Mouse (Mus musculus) liver, embryonic 14.5 days (tissue): ENCODE measurements around the gene Ap3s2. TPM values are rescaled to one million over a fixed set of nuclear protein-coding genes. Genes with fewer than 3 reads are reported as not detected.
A peak's percentile ranks its signal among the peaks of the same experiment; 100 is the strongest.

ENCODE experiments used
- ATAC-seq: fragments of 200-750 bp; cut with Nextera tagmentation; 2 replicates; pipeline ENCODE4 v1.8.0; 2017; ENCODE audit warnings: moderate number of reproducible peaks, mild to moderate bottlenecking, moderate library complexity; ENCODE audit not compliant: insufficient read depth
- DNase-seq, 3 experiments: peaks; one replicate each; pipeline ENCODE4 v3.0.0-alpha.2; 2012 to 2013; ENCODE audit warnings: low read depth in 3 of 3, low spot score in 3 of 3
- H3K27ac ChIP-seq: fragments of 300-500 bp; sonication (generic); 2 replicates; pipeline ENCODE4 v1.5.1; 2014; ENCODE audit warnings: moderate library complexity, mild to moderate bottlenecking, control low read depth, inconsistent platforms
- H3K27me3 ChIP-seq: fragments of 300-500 bp; sonication (generic); 2 replicates; pipeline ENCODE4 v1.6.1; 2014; ENCODE audit warnings: mild to moderate bottlenecking, low read length, moderate library complexity; ENCODE audit not compliant: control insufficient read depth, insufficient read depth
- H3K36me3 ChIP-seq: fragments of 300-500 bp; sonication (generic); replicated peaks from 2 replicates; pipeline ENCODE4 v1.6.1; 2014; ENCODE audit warnings: low read depth; ENCODE audit not compliant: control insufficient read depth, insufficient read depth
- H3K4me1 ChIP-seq, 2 experiments: fragments of 200-500 bp in 1 of 2; fragments of 300-500 bp in 1 of 2; sonication (generic) in 1 of 2; replicated peaks; 2 replicates each; pipeline ENCODE4 v1.6.1; 2012 to 2014; ENCODE audit warnings: antibody characterized with exemption in 1 of 2, inconsistent platforms in 1 of 2, low read length in 1 of 2; ENCODE audit not compliant: control insufficient read depth in 2 of 2, insufficient read depth in 2 of 2
- H3K4me2 ChIP-seq: fragments of 300-500 bp; sonication (generic); 2 replicates; pipeline ENCODE4 v1.6.1; 2014; ENCODE audit warnings: low read depth, mild to moderate bottlenecking, control low read depth, moderate library complexity
- H3K4me3 ChIP-seq, 2 experiments: fragments of 200-500 bp in 1 of 2; fragments of 300-500 bp in 1 of 2; sonication (generic) in 1 of 2; 2 replicates each; pipeline ENCODE4 v1.5.1; 2012 to 2014; ENCODE audit warnings: low read depth in 2 of 2, low read length in 2 of 2, mild to moderate bottlenecking in 2 of 2, control low read depth in 1 of 2, inconsistent platforms in 1 of 2, moderate library complexity in 1 of 2; ENCODE audit not compliant: insufficient read depth in 1 of 2
- H3K9ac ChIP-seq: fragments of 300-500 bp; sonication (generic); replicated peaks from 2 replicates; pipeline ENCODE4 v1.6.1; 2014; ENCODE audit warnings: mild to moderate bottlenecking, control low read depth, moderate library complexity
- H3K9me3 ChIP-seq: fragments of 300-500 bp; sonication (generic); 2 replicates; pipeline ENCODE4 v1.6.1; 2016; ENCODE audit warnings: low read length, mixed read lengths; ENCODE audit not compliant: control insufficient read depth
- CTCF ChIP-seq: IDR thresholded peaks from 2 replicates; pipeline ENCODE4 v1.5.1; 2016; ENCODE audit warnings: antibody characterized with exemption, low read depth, control low read depth
- EP300 ChIP-seq: IDR thresholded peaks from 2 replicates; pipeline ENCODE4 v1.6.1; 2016; ENCODE audit warnings: antibody characterized with exemption, low read depth
- WGBS: fragments of 180-500 bp; shearing (Covaris S2); extraction: QIAGEN DNeasy Blood & Tissue Kit; methylation state at CpG from one replicate; pipeline ENCODE4 v1.1.7; 2014; ENCODE audit not compliant: insufficient replicate concordance; 5-methylcytosine and 5-hydroxymethylcytosine counted together
- polyA plus RNA-seq, 2 experiments: library from polyadenylated mRNA; depleted of rRNA in 1 of 2; stranded (reverse) in 1 of 2; unstranded in 1 of 2; fragments of >200 nt; fragmentation: Nextera tagmentation in 1 of 2; extraction: Ambion mirVana in 1 of 2; gene quantifications; 2 replicates each; pipeline versions ENCODE4 v1.2.1 to v1.2.3; 2012 to 2014

Ap3s2 gene
- polyA plus RNA-seq (2012; rRNA removed) (4.9 and 5.6 TPM in 2 replicates), polyA plus RNA-seq (2014; fragmentation: Nextera tagmentation; extraction: Ambion mirVana) (10.5 and 12.2 TPM in 2 replicates)

DNA sequence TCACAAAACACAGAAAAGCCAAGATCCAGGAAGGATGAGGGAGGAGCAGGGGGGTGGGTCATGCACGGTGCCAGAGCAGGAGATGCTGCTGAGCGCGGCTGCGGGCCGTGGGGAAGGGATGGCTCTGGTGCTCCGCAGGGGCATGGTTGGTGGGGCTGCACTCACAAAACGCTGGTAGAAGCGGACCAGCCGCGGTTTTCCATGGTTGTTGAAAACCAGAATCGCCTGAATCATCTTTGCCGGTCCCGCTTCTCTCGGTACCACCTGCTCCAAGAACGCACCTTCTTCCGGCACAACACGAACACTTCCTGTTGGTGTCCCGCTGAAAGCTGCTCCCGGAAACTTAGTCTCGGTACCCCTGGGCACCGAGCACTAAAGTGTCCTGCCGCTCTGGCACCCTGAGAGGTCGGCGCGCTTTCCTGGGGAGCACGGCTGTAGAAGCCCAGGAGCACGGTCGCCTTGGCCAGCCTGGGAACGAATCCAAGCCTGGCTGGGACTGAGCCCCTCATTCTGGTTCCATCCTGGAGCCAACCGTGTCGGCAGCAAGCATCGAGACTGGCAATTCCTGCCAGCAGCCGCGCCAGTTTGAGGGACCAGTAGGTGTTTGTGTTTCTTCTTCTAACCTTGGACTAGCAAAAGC is at the start of gene Ap3s2:
TSS of gene Ap3s2 (minus strand) at position 306 of the 640 bp plus-strand sequence.
- WGBS, result under 1% methylated on average over 34 of the region's 34 CpGs
- H3K27ac ChIP-seq, result peak within 1 kb of the TSS; percentile 1; the same call in 1 of the 2 replicates
- ATAC-seq (peak; percentile 92), DNase-seq (peak; percentile 74 to 81 (median 77))
- peak within 1 kb of the TSS; percentile 66 to 85 for H3K4me3 ChIP-seq
- H3K4me2 ChIP-seq, result peak within 1 kb of the TSS; percentile 84
- no peaks in the 10 kb centered on the region for H3K9me3 ChIP-seq
- H3K27me3 ChIP-seq, result no peaks in the 10 kb centered on the region
- peaks cover 6 to 7% of the 10 kb centered on the region in 2 experiments; a peak in 2 of 4 replicates for H3K4me1 ChIP-seq
- H3K9ac ChIP-seq, result peak within 1 kb of the TSS; percentile 79
- TF ChIP-seq CTCF, result 0 out of 2 replicates have a peak, but pooled peaks have one; percentile 10
- TF ChIP-seq EP300, result peak; percentile 3; the same call in 1 of the 2 replicates
- no peaks in the 10 kb centered on the region for H3K36me3 ChIP-seq

DNA sequence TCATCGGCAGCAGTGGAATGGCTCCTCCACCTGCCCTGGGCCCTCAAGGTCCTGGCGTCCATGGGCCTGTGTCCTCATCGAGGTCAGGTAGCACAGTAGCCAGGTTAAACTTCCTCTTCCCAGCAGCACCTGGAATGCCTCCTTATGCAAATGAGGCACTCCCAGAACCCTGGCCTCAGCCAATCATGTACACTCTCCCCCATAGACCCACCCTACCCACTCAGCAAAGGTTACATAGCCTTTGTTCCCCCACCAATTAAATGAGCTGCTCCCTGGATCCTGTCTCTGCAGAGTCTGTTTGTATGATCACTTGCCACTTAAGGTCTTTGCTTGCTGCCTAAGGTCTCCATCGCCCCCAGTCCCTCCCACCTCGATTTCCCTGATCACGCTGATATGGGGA is 47.9 kb upstream of the Ap3s2 start:
- Histone ChIP-seq H3K36me3 (no peaks in the 10 kb centered on the region), H3K9ac (no peak overlapping the region), H3K4me2 (no peak overlapping the region), H3K27ac (no peak overlapping the region), H3K9me3 (no peaks in the 10 kb centered on the region), H3K4me1 (no peaks in the 10 kb centered on the region), H3K4me3 (no peak overlapping the region), H3K27me3 (no peaks in the 10 kb centered on the region)
- DNase-seq (no peak), ATAC-seq (no peak)
- no peak for TF ChIP-seq EP300
- no peak for TF ChIP-seq CTCF
- WGBS, result 65% methylated on average over 6 of the region's 6 CpGs

- no peak for TF ChIP-seq EP300
- no peak for TF ChIP-seq CTCF
- H3K36me3 ChIP-seq, result no peaks in the 10 kb centered on the region
- DNase-seq, result no peak
- no peaks in the 10 kb centered on the region for H3K9me3 ChIP-seq
- no peak overlapping the region for H3K4me2 ChIP-seq
- H3K9ac ChIP-seq, result no peak overlapping the region
- 38% methylated on average over 1 of the region's 1 CpGs for WGBS
- ATAC-seq, result no peak
- no peak overlapping the region for H3K27ac ChIP-seq
- no peak overlapping the region for H3K4me3 ChIP-seq
- no peaks in the 10 kb centered on the region for H3K4me1 ChIP-seq
- no peaks in the 10 kb centered on the region for H3K27me3 ChIP-seq
Measured at GRCm38 (mm10) chr7:79961600-79961999, 41.2 kb upstream of the Ap3s2 start.

DNA sequence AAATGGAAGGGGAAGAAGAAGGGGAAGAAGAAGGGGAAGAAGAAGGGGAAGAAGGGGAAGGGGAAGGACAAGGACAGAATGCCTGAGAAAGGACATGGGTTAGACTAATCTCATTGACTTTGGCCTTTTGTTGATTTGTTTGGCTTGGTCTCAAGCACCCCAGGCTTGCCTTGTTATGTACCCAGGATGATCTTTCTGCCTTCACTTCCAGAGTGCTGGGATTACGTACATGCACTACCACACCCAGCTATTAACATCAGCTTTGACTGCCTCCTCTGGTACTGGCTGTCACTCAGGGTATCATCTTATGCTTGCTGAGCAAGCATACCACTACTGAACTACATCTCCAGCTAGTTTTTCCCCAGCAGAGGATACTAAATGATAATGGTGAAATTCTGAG is 35.7 kb upstream of the Ap3s2 start:
- ATAC-seq (no peak), DNase-seq (no peak)
- WGBS, result 75% methylated on average over 1 of the region's 1 CpGs
- TF ChIP-seq EP300 (no peak), CTCF (no peak)
- Histone ChIP-seq H3K9me3 (no peaks in the 10 kb centered on the region), H3K4me3 (no peak overlapping the region), H3K4me1 (no peaks in the 10 kb centered on the region), H3K9ac (no peak overlapping the region), H3K27ac (no peak overlapping the region), H3K27me3 (no peaks in the 10 kb centered on the region), H3K36me3 (no peaks in the 10 kb centered on the region), H3K4me2 (no peak overlapping the region)

- no peak for ATAC-seq
Measured at GRCm38 (mm10) chr7:79954890-79955289, 34.4 kb upstream of the Ap3s2 start.

More at GRCm38 (mm10) chr7:79954890-79955289, 34.4 kb upstream of the Ap3s2 start:
- H3K9ac ChIP-seq, result no peak overlapping the region
- H3K4me1 ChIP-seq, result no peaks in the 10 kb centered on the region
- no peaks in the 10 kb centered on the region for H3K9me3 ChIP-seq
- no peaks in the 10 kb centered on the region for H3K27me3 ChIP-seq
- H3K4me3 ChIP-seq, result no peak overlapping the region
- DNase-seq, result no peak
- no peak overlapping the region for H3K4me2 ChIP-seq
- TF ChIP-seq CTCF (no peak), EP300 (no peak)
- 71% methylated on average over 1 of the region's 1 CpGs for WGBS
- no peaks in the 10 kb centered on the region for H3K36me3 ChIP-seq
- H3K27ac ChIP-seq, result no peak overlapping the region
